Mouse (Mus musculus) C2C12 (cell line): Measurements from ENCODE around the gene Cd19. TPM values are rescaled to one million over a fixed set of nuclear protein-coding genes. Genes with fewer than 3 reads are reported as not detected.
"Not testable (repeated sequence)": the region's sequence is repeated elsewhere in the genome, so short reads cannot be mapped to it uniquely, and the experiment has no call there.

Source experiments
- H3K27me3 ChIP-seq: one replicate; pipeline ENCODE4 v1.6.1; 2011; ENCODE audit not compliant: control insufficient read depth, insufficient read depth, insufficient read length
- H3K36me3 ChIP-seq: one replicate; pipeline ENCODE4 v1.6.1; 2011; ENCODE audit not compliant: control insufficient read depth, insufficient read depth
- H3K4me3 ChIP-seq: one replicate; pipeline ENCODE4 v1.5.1; 2011; ENCODE audit warnings: mild to moderate bottlenecking, control low read depth; ENCODE audit not compliant: poor library complexity, insufficient read depth, severe bottlenecking
- H3K79me2 ChIP-seq: one replicate; pipeline ENCODE4 v1.6.1; 2011; ENCODE audit not compliant: control insufficient read depth, insufficient read depth
- H3K79me3 ChIP-seq: one replicate; pipeline ENCODE4 v1.6.1; 2011; ENCODE audit warnings: low read depth, control low read depth
- H3ac ChIP-seq: one replicate; pipeline ENCODE3; 2011; ENCODE audit warnings: low read depth; ENCODE audit not compliant: control insufficient read depth, insufficient read length
- CEBPB ChIP-seq: IDR thresholded peaks from one replicate; pipeline ENCODE4 v1.6.1; 2011; ENCODE audit warnings: low read depth, mild to moderate bottlenecking, control low read depth, moderate library complexity
- CTCF ChIP-seq: IDR thresholded peaks from one replicate; pipeline ENCODE4 v1.5.1; 2011; ENCODE audit not compliant: control insufficient read depth, insufficient read depth, insufficient read length
- FOSL1 ChIP-seq: IDR thresholded peaks from one replicate; pipeline ENCODE4 v1.8.0; 2011; ENCODE audit warnings: mild to moderate bottlenecking, low read length; ENCODE audit not compliant: poor library complexity, insufficient read depth, severe bottlenecking
- MAX ChIP-seq: IDR thresholded peaks from one replicate; pipeline ENCODE4 v1.6.1; 2011; ENCODE audit warnings: mild to moderate bottlenecking, control low read depth
- MYOD1 ChIP-seq: IDR thresholded peaks from one replicate; pipeline ENCODE4 v1.6.1; 2011; ENCODE audit warnings: low read depth; ENCODE audit not compliant: control insufficient read depth, insufficient read length
- MYOG ChIP-seq: IDR thresholded peaks from one replicate; pipeline ENCODE4 v1.6.1; 2011; ENCODE audit not compliant: control insufficient read depth, insufficient read length; ENCODE audit errors: extremely low read depth
- USF1 ChIP-seq: IDR thresholded peaks from one replicate; pipeline ENCODE4 v1.6.1; 2011; ENCODE audit warnings: low read depth, mild to moderate bottlenecking, control low read depth, moderate library complexity
- polyA plus RNA-seq: library from polyadenylated mRNA; unstranded; fragments of >200 nt; fragmentation: generic; extraction: Trizol; gene quantifications from one replicate; pipeline ENCODE4 v1.2.1, GENCODE M21; 2012; ENCODE audit warnings: missing spikeins

The Cd19 gene
- polyA plus RNA-seq, 1 experiment, result not detected

- TF ChIP-seq CEBPB, result no peak
- no peak for TF ChIP-seq MYOD1
- TF ChIP-seq CTCF, result no peak
- TF ChIP-seq MAX, result no peak
- no peak for TF ChIP-seq FOSL1
- no peak for TF ChIP-seq USF1
- no peaks in the 10 kb centered on the region for H3K79me3 ChIP-seq
Measured at GRCm38 (mm10) chr7:126408686-126409085, 6.0 kb downstream of the Cd19 start.

GRCm38 (mm10) chr7:126402518-126402917 is 12.2 kb downstream of the Cd19 start:
- H3K27me3 ChIP-seq, H3K4me3 ChIP-seq, H3ac ChIP-seq, H3K79me3 ChIP-seq, H3K36me3 ChIP-seq, H3K79me2 ChIP-seq: not testable (repeated sequence)

More at GRCm38 (mm10) chr7:126408686-126409085, 6.0 kb downstream of the Cd19 start:
- Histone ChIP-seq H3ac (no peak overlapping the region), H3K4me3 (no peak overlapping the region), H3K27me3 (peaks cover 33% of the 10 kb centered on the region), H3K79me2 (no peaks in the 10 kb centered on the region), H3K36me3 (no peaks in the 10 kb centered on the region)

GRCm38 (mm10) chr7:126399548-126399947 is 15.1 kb downstream of the Cd19 start:
- no peak overlapping the region for H3K4me3 ChIP-seq
- H3ac ChIP-seq, result no peak overlapping the region
- H3K79me3 ChIP-seq, result no peaks in the 10 kb centered on the region
- TF ChIP-seq FOSL1 (no peak), CTCF (peak; percentile 69)
- no peaks in the 10 kb centered on the region for H3K36me3 ChIP-seq
- H3K79me2 ChIP-seq, result peaks cover 5% of the 10 kb centered on the region
- no peaks in the 10 kb centered on the region for H3K27me3 ChIP-seq

GRCm38 (mm10) chr7:126397822-126398221 is 16.9 kb downstream of the Cd19 start:
- Histone ChIP-seq H3K79me2 (peaks cover 5% of the 10 kb centered on the region), H3K27me3 (no peaks in the 10 kb centered on the region), H3K79me3 (no peaks in the 10 kb centered on the region), H3ac (no peak overlapping the region), H3K36me3 (no peaks in the 10 kb centered on the region), H3K4me3 (no peak overlapping the region)
- TF ChIP-seq CEBPB, result no peak
- no peak for TF ChIP-seq MAX
- no peak for TF ChIP-seq FOSL1
- TF ChIP-seq USF1, result no peak
- no peak for TF ChIP-seq MYOD1

- no peaks in the 10 kb centered on the region for H3K36me3 ChIP-seq
- no peaks in the 10 kb centered on the region for H3K27me3 ChIP-seq
- H3K79me2 ChIP-seq, result peaks cover 5% of the 10 kb centered on the region
- no peak overlapping the region for H3K4me3 ChIP-seq
- H3K79me3 ChIP-seq, result no peaks in the 10 kb centered on the region
- TF ChIP-seq MYOD1 (no peak), MAX (no peak), FOSL1 (no peak), MYOG (no peak), CEBPB (no peak), USF1 (no peak), CTCF (no peak)
- no peak overlapping the region for H3ac ChIP-seq
Measured at GRCm38 (mm10) chr7:126397221-126397620, 17.5 kb downstream of the Cd19 start.

- no peaks in the 10 kb centered on the region for H3K27me3 ChIP-seq
- H3K79me2 ChIP-seq, result peaks cover 5% of the 10 kb centered on the region
- no peak for TF ChIP-seq MAX
- no peak for TF ChIP-seq CTCF
- TF ChIP-seq FOSL1, result no peak
- no peak for TF ChIP-seq CEBPB
- no peak for TF ChIP-seq USF1
- TF ChIP-seq MYOD1, result no peak
- TF ChIP-seq MYOG, result no peak
- H3K79me3 ChIP-seq, result no peaks in the 10 kb centered on the region
- H3ac ChIP-seq, result peak within 1 kb of the TSS; percentile 73
- H3K36me3 ChIP-seq, result no peaks in the 10 kb centered on the region
- H3K4me3 ChIP-seq, result peak within 1 kb of the TSS; percentile 75
Measured at GRCm38 (mm10) chr7:126396298-126397119, 18.2 kb downstream of the Cd19 start, which contains the start of gene Nfatc2ip. TSS of gene Nfatc2ip (minus strand) at chr7:126396737.

- H3K36me3 ChIP-seq, result peaks cover 13% of the 10 kb centered on the region
- H3ac ChIP-seq, H3K4me3 ChIP-seq, H3K27me3 ChIP-seq, H3K79me2 ChIP-seq, H3K79me3 ChIP-seq: not testable (repeated sequence)
Measured at GRCm38 (mm10) chr7:126392086-126392884, 22.4 kb downstream of the Cd19 start.
